Mouse (Mus musculus) lung, postnatal 4 days (tissue): ENCODE measurements at regions not wholly inside any gene's neighbourhood (a gene's known extent, or its start where the extent isn't known, plus 50 kb on each side); places are given as distances from the start of the nearest gene placed in this dataset.

Source experiments
- DNase-seq, 2 experiments: peaks; one replicate each; pipeline ENCODE4 v3.0.0; 2021

- peak in 1 of 2 experiments; percentile 3 for DNase-seq
These were observed 53.8 kb upstream of the Coro2b start for GRCm38 (mm10) chr9:62590407-62591195.

DNA sequence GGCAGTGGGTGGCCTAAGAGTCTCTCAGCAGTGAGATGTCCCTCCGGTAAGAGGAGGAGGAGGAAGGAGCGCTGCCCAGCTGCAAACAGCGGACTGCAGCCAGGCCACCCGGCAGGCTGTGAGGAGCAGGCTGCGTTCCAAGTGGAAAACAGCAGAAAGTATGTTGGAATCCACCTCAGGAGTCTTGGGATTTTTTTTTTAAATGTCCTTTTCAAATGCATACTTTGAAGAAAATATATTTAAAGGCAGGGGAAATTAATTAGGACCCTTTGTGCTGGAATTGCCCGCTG lies 54.3 kb upstream of the Coro2b start:
- peak; percentile 10 to 28 for DNase-seq

- DNase-seq = no peak
These were observed 61.2 kb upstream of the Coro2b start for GRCm38 (mm10) chr9:62598056-62598455.

GRCm38 (mm10) chr9:62598956-62599355 lies 62.1 kb upstream of the Coro2b start:
- no peak for DNase-seq

- DNase-seq = peak in 1 of 2 experiments; percentile 7
These were observed 67.1 kb upstream of the Itga11 start for GRCm38 (mm10) chr9:62610526-62610925.

GRCm38 (mm10) chr9:62611452-62611851 lies 66.2 kb upstream of the Itga11 start:
- no peak for DNase-seq

GRCm38 (mm10) chr9:62613053-62613452 lies 64.6 kb upstream of the Itga11 start:
- DNase-seq = no peak

DNA sequence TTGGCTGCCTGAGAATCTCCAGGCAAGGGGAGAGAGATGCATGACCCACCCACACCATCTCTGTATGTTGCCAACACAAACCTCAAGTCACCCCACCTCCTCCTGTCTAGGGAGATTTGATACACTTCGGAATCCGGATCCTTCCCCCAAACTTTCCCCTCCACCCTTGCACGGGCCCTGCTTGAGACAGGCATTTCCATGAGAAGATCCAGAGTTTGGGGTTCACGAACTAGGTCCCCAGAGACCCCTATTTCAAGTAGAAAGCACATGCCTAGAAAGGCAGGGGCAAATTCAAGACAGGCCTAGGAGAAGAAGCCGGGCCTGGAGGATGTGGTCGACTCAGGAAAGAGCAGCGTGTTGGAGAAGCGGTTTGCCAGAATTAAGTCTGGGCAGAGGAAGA lies 63.8 kb upstream of the Itga11 start:
- DNase-seq = peak in 1 of 2 experiments; percentile 6

GRCm38 (mm10) chr9:62614950-62615349 lies 62.7 kb upstream of the Itga11 start:
- DNase-seq = no peak

DNA sequence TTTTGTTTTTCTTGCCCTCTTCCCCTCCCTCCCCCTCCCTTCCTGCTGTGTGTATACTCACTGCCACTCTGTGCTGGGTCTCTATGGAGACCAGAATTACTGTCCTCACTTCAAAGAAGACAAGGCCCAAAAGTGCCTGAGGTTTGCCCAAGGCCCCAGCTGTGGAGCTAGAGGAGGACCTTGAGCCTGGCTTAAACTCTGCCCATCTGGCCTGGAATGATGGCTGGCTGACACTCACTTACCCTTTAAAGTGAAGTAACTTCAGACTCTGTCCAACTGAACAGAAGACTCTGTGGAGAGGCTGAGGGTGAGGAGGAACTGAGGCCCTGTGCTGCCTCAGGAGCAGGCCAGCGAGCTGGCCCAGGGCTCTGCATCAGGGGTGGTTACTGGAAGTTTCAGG lies 61.8 kb upstream of the Itga11 start:
- DNase-seq = no peak

DNA sequence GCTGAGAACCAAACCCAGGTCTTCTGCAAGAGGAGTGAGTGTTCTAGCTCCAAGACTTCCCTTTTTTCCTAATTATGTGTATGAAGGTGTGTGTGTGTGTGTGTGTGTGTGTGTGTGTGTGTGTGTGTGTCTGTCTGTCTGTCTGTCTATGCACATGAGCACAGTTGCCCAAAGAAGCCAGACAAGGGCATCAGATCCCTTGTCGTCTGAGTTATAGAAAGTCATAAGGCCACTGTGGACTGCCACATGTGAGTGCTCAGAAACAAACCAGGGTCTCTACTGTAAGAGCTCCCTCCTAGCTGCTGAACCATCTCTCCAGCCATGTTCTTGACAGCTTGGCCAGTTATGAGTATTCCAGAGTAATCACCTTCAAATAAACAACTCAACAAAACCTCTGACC lies 58.6 kb upstream of the Itga11 start:
- no peak for DNase-seq

GRCm38 (mm10) chr9:62620901-62621445 lies 56.7 kb upstream of the Itga11 start:
- no peak for DNase-seq

- DNase-seq = peak in 1 of 2 experiments; percentile 27
These were observed 55.5 kb upstream of the Itga11 start for GRCm38 (mm10) chr9:62622106-62622505.

GRCm38 (mm10) chr9:62624562-62625044 lies 53.0 kb upstream of the Itga11 start:
- peak; percentile 39 to 64 for DNase-seq

DNA sequence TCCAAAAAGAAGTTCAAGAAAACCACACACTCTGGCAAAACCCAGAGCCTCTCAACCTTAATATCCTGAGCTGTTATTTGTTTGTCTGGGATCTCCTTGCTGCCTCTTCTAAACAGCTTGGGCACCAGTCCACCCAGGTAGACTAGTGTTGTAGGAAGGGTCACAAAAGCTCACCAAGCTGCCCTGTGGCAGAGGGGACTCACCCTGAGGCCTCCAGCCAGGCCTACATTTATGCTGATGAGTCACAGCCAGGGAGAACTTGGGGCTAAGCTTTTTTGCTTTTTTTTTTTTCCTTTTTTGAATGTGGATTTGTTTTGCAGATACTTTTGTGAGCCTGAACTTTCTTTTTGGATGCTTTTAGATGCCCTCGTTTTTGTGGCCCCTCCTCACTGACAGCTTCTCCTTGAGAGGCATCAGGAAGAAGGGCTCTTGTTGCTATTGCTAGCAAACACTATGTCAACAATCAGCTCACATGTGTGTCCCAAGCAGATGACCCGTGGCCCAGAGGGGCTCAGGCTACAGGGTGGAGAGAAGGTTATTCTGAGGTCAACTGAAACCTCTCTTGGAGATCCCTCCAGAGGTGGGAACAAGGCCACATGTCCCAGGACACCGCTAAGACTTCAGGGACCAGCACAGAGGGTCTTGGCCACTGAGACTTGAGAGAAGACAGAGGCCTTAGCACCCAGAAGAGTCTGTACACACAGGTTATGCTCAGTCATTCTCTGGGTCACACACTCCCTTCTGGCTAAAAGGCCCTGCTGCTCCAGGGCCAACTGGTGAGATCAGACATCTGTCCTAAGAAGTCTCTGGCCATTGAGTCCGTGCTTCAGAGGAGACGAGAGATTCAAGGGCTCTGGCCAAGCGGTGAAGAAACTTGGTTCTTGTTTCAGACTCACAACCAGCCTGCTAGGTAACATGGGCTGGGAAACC lies 50.3 kb upstream of the Itga11 start:
- DNase-seq = no peak
